Mouse (Mus musculus): ENCODE results near the gene Fgb. TPM values are rescaled to one million over a fixed set of nuclear protein-coding genes. Genes with fewer than 3 reads are reported as not detected.

The Fgb gene
- polyA plus RNA-seq, 1 experiment from 2014 or later, result 0.08 TPM

DNA sequence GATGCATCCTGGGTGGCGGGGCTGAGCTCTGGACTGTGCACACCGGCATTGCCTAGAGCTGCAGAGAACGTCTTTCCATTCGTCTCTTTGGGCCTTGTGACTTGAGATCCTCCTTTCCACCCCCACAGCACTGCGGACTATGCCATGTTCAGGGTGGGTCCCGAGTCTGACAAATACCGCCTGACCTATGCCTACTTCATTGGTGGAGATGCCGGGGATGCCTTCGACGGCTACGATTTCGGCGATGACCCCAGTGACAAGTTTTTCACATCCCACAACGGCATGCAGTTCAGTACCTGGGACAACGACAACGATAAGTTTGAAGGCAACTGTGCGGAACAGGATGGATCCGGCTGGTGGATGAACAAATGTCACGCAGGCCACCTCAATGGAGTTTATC is 37.0 kb downstream of the Fgb start:
- no peaks in the 10 kb centered on the region for H3K36me3 ChIP-seq (ENCODE audit: control insufficient read depth, insufficient read depth, low read length)
- H3K4me1 ChIP-seq (ENCODE audit: control insufficient read depth in 2 of 2, insufficient read depth in 2 of 2, low read length in 2 of 2), result no peaks in the 10 kb centered on the region
- no peaks in the 10 kb centered on the region for H3K9me3 ChIP-seq (ENCODE audit: control insufficient read depth, low read length)
- ATAC-seq (ENCODE audit: insufficient number of reproducible peaks, insufficient read depth, low FRiP score, low read depth), result no peak
- no peak overlapping the region for H3K27ac ChIP-seq (replicated peaks in 1 of 2; ENCODE audit: control insufficient read depth in 1 of 2, insufficient read depth in 1 of 2, low read depth in 2 of 2, low read length in 2 of 2)
- no peak overlapping the region for H3K4me2 ChIP-seq (ENCODE audit: low read length)
- 86% methylated on average over 19 of the region's 19 CpGs for WGBS
- no peak overlapping the region for H3K9ac ChIP-seq (ENCODE audit: low read length)
- no peak overlapping the region for H3K4me3 ChIP-seq (ENCODE audit: control insufficient read depth in 1 of 2, insufficient read depth in 1 of 2, low read depth in 1 of 2, low read length in 2 of 2)
- H3K27me3 ChIP-seq (ENCODE audit: control insufficient read depth, insufficient read depth, low read length), result no peaks in the 10 kb centered on the region

DNA sequence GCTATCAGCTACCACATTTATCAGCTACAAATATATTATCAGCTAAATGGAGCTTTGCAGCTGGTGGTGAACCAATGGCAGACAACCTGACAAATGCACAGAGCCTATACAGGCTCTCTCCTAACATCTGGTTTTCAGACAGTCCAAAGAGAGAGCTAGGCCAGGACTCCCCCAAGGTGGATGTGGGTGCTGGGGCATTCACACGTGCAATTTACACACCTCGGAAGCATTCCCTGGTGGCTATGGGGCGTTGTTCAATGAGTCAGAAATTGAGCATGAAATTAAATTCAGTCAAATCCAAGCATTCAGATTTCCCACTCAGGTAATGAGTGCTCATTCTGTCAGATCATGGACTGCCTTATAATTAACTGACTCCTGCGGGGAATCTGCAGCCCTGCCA is 38.1 kb downstream of the Fgb start:
- Histone ChIP-seq H3K36me3 (ENCODE audit: control insufficient read depth, insufficient read depth, low read length) (no peaks in the 10 kb centered on the region), H3K9me3 (ENCODE audit: control insufficient read depth, low read length) (no peaks in the 10 kb centered on the region), H3K4me1 (ENCODE audit: control insufficient read depth in 2 of 2, insufficient read depth in 2 of 2, low read length in 2 of 2) (no peaks in the 10 kb centered on the region), H3K27ac (replicated peaks in 1 of 2; ENCODE audit: control insufficient read depth in 1 of 2, insufficient read depth in 1 of 2, low read depth in 2 of 2, low read length in 2 of 2) (no peak overlapping the region), H3K4me2 (ENCODE audit: low read length) (no peak overlapping the region), H3K27me3 (ENCODE audit: control insufficient read depth, insufficient read depth, low read length) (no peaks in the 10 kb centered on the region), H3K4me3 (ENCODE audit: control insufficient read depth in 1 of 2, insufficient read depth in 1 of 2, low read depth in 1 of 2, low read length in 2 of 2) (no peak overlapping the region), H3K9ac (ENCODE audit: low read length) (no peak overlapping the region)
- WGBS, result 83% methylated on average over 4 of the region's 4 CpGs
- no peak for ATAC-seq (ENCODE audit: insufficient number of reproducible peaks, insufficient read depth, low FRiP score, low read depth)

DNA sequence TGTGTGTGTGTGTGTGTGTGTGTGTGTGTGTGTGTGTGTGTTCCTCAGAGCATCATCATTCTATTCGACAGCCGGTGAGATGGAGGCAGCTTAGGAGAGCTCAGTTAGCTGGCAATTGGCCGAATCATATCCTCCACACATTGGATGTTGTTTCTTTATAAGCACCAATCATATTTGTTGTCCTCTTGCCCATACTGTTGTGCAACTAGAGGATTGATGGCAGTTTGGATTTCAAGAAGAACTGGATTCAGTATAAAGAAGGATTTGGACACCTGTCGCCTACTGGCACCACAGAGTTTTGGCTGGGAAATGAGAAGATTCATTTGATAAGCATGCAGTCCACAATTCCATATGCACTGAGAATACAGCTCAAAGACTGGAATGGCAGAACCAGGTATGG is 38.5 kb downstream of the Fgb start:
- Histone ChIP-seq H3K27ac (replicated peaks in 1 of 2; ENCODE audit: control insufficient read depth in 1 of 2, insufficient read depth in 1 of 2, low read depth in 2 of 2, low read length in 2 of 2) (no peak overlapping the region), H3K4me1 (ENCODE audit: control insufficient read depth in 2 of 2, insufficient read depth in 2 of 2, low read length in 2 of 2) (no peaks in the 10 kb centered on the region), H3K9me3 (ENCODE audit: control insufficient read depth, low read length) (no peaks in the 10 kb centered on the region), H3K9ac (ENCODE audit: low read length) (no peak overlapping the region), H3K36me3 (ENCODE audit: control insufficient read depth, insufficient read depth, low read length) (no peaks in the 10 kb centered on the region), H3K4me3 (ENCODE audit: control insufficient read depth in 1 of 2, insufficient read depth in 1 of 2, low read depth in 1 of 2, low read length in 2 of 2) (no peak overlapping the region), H3K4me2 (ENCODE audit: low read length) (no peak overlapping the region), H3K27me3 (ENCODE audit: control insufficient read depth, insufficient read depth, low read length) (no peaks in the 10 kb centered on the region)
- no peak for ATAC-seq (ENCODE audit: insufficient number of reproducible peaks, insufficient read depth, low FRiP score, low read depth)
- 81% methylated on average over 4 of the region's 4 CpGs for WGBS

DNA sequence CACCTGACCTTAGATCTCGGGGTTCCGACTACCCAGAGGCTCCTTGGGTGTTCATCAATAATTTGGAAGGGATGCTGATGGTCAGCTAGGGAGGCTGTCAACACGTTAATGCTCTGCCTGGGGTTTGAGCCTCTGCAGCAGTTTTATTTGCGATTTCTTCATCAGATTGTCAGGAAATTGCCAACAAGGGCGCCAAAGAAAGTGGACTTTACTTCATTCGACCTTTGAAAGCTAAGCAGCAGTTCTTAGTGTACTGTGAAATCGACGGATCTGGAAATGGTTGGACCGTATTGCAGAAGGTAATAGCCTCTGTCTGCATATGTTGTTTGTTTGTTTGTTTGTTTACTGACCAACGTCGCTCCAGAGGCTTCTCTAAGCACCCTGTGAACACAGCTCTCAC is 39.4 kb downstream of the Fgb start:
- no peaks in the 10 kb centered on the region for H3K9me3 ChIP-seq (ENCODE audit: control insufficient read depth, low read length)
- H3K27ac ChIP-seq (replicated peaks in 1 of 2; ENCODE audit: control insufficient read depth in 1 of 2, insufficient read depth in 1 of 2, low read depth in 2 of 2, low read length in 2 of 2), result no peak overlapping the region
- 71% methylated on average over 11 of the region's 11 CpGs for WGBS
- H3K4me3 ChIP-seq (ENCODE audit: control insufficient read depth in 1 of 2, insufficient read depth in 1 of 2, low read depth in 1 of 2, low read length in 2 of 2), result no peak overlapping the region
- no peak overlapping the region for H3K4me2 ChIP-seq (ENCODE audit: low read length)
- H3K9ac ChIP-seq (ENCODE audit: low read length), result no peak overlapping the region
- no peaks in the 10 kb centered on the region for H3K4me1 ChIP-seq (ENCODE audit: control insufficient read depth in 2 of 2, insufficient read depth in 2 of 2, low read length in 2 of 2)
- H3K27me3 ChIP-seq (ENCODE audit: control insufficient read depth, insufficient read depth, low read length), result no peaks in the 10 kb centered on the region
- no peak for ATAC-seq (ENCODE audit: insufficient number of reproducible peaks, insufficient read depth, low FRiP score, low read depth)
- H3K36me3 ChIP-seq (ENCODE audit: control insufficient read depth, insufficient read depth, low read length), result no peaks in the 10 kb centered on the region

DNA sequence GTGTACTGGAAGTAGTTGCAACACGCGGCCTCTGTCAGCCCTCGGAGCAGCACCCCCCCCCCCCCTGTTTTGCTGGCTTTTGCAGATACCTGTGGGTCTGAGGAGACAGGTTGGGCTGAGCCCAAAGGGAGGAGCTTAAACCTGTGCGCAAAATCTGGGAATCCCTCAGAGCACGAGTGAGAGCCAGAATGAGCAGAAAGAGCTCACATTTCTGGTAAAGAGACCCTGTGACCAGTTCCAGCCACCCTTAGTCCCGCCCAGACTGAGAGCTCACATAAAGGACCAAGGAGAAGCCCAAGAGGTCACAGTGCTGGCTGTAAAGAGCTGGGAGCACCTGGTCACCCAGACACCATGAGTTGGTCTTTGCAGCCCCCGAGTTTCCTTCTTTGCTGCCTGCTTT is 42.1 kb downstream of the Fgb start, which contains the start of gene Fgg:
Gene Fgg, plus strand, starts transcription at position 168 of the 400 bp plus-strand sequence.
- 44% methylated on average over 7 of the region's 7 CpGs for WGBS
- Histone ChIP-seq H3K4me2 (ENCODE audit: low read length) (no peak within 1 kb of the TSS), H3K36me3 (ENCODE audit: control insufficient read depth, insufficient read depth, low read length) (no peaks in the 10 kb centered on the region), H3K4me1 (ENCODE audit: control insufficient read depth in 2 of 2, insufficient read depth in 2 of 2, low read length in 2 of 2) (no peaks in the 10 kb centered on the region), H3K9me3 (ENCODE audit: control insufficient read depth, low read length) (no peaks in the 10 kb centered on the region), H3K9ac (ENCODE audit: low read length) (no peak within 1 kb of the TSS), H3K27ac (replicated peaks in 1 of 2; ENCODE audit: control insufficient read depth in 1 of 2, insufficient read depth in 1 of 2, low read depth in 2 of 2, low read length in 2 of 2) (no peak within 1 kb of the TSS), H3K27me3 (ENCODE audit: control insufficient read depth, insufficient read depth, low read length) (no peaks in the 10 kb centered on the region), H3K4me3 (ENCODE audit: control insufficient read depth in 1 of 2, insufficient read depth in 1 of 2, low read depth in 1 of 2, low read length in 2 of 2) (no peak within 1 kb of the TSS)
- ATAC-seq (ENCODE audit: insufficient number of reproducible peaks, insufficient read depth, low FRiP score, low read depth), result no peak

DNA sequence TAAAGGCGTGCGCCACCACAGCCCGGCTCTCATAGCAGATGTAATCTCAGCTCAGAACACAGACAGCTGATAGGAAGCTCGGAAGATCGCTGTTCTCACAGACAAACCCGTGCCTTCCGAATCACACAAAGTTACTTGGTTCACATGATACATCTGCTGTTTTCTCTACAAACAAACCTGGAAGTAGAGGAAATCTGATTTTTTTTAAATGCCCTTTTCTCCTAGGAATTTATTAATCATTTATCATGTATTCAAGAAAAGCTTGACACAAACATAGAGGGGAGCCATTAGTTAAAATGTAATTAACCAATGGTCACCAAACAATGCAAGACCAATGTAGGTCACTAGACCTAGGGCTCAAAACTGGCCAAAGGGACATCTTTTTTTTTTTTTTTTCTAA is 44.9 kb downstream of the Fgb start:
- no peak for ATAC-seq (ENCODE audit: insufficient number of reproducible peaks, insufficient read depth, low FRiP score, low read depth)
- H3K9ac ChIP-seq (ENCODE audit: low read length), result no peak overlapping the region
- H3K27ac ChIP-seq (replicated peaks in 1 of 2; ENCODE audit: control insufficient read depth in 1 of 2, insufficient read depth in 1 of 2, low read depth in 2 of 2, low read length in 2 of 2), result no peak overlapping the region
- H3K27me3 ChIP-seq (ENCODE audit: control insufficient read depth, insufficient read depth, low read length), result no peaks in the 10 kb centered on the region
- no peak overlapping the region for H3K4me2 ChIP-seq (ENCODE audit: low read length)
- WGBS, result 79% methylated on average over 7 of the region's 7 CpGs
- H3K4me3 ChIP-seq (ENCODE audit: control insufficient read depth in 1 of 2, insufficient read depth in 1 of 2, low read depth in 1 of 2, low read length in 2 of 2), result no peak overlapping the region
- H3K9me3 ChIP-seq (ENCODE audit: control insufficient read depth, low read length), result no peaks in the 10 kb centered on the region
- no peaks in the 10 kb centered on the region for H3K4me1 ChIP-seq (ENCODE audit: control insufficient read depth in 2 of 2, insufficient read depth in 2 of 2, low read length in 2 of 2)
- no peaks in the 10 kb centered on the region for H3K36me3 ChIP-seq (ENCODE audit: control insufficient read depth, insufficient read depth, low read length)

DNA sequence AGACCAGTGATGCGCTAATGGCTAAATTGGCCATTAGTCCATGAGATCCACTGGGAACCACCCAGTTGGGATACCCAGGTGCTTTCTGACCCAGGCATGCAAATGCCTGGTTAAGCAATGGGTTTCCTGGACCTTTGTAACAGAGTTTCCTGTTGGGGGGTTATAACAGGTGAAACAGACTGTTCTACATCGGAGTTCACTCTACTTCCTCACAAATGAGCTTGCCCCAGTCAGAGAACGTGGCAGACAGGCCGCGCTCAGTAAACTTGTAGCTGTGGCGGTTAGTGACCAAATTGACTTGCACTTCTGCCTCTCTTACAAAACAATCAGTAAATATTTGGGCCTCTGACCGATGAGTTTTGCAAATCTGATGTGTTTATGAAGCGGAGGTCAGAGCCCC is 46.6 kb downstream of the Fgb start:
- Histone ChIP-seq H3K27ac (replicated peaks in 1 of 2; ENCODE audit: control insufficient read depth in 1 of 2, insufficient read depth in 1 of 2, low read depth in 2 of 2, low read length in 2 of 2) (no peak overlapping the region), H3K9ac (ENCODE audit: low read length) (no peak overlapping the region), H3K4me3 (ENCODE audit: control insufficient read depth in 1 of 2, insufficient read depth in 1 of 2, low read depth in 1 of 2, low read length in 2 of 2) (no peak overlapping the region), H3K4me2 (ENCODE audit: low read length) (no peak overlapping the region), H3K4me1 (ENCODE audit: control insufficient read depth in 2 of 2, insufficient read depth in 2 of 2, low read length in 2 of 2) (no peaks in the 10 kb centered on the region), H3K27me3 (ENCODE audit: control insufficient read depth, insufficient read depth, low read length) (no peaks in the 10 kb centered on the region), H3K9me3 (ENCODE audit: control insufficient read depth, low read length) (no peaks in the 10 kb centered on the region), H3K36me3 (ENCODE audit: control insufficient read depth, insufficient read depth, low read length) (no peaks in the 10 kb centered on the region)
- 92% methylated on average over 8 of the region's 8 CpGs for WGBS
- ATAC-seq (ENCODE audit: insufficient number of reproducible peaks, insufficient read depth, low FRiP score, low read depth), result no peak

DNA sequence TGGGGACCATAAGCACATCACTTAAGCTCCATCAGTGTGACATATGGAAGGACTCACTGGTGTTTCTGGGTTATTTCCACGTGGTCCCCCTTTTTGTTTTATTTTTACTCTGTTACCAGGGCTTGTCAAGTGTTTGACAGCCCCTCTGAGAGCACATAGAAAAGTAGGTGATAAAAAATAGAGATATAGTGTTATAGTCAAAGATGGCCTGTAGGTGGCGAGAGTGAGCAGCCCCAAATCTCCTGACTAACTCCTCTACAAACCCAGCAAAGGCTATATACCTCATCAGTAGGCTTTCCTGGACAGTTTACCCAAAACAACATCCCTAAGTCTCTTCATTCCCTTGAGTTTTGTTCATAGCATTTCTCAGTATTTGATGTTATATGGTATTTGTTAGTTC is 47.5 kb downstream of the Fgb start:
- H3K4me2 ChIP-seq (ENCODE audit: low read length), result no peak overlapping the region
- no peak overlapping the region for H3K9ac ChIP-seq (ENCODE audit: low read length)
- 0% methylated on average over 2 of the region's 2 CpGs for WGBS
- H3K27me3 ChIP-seq (ENCODE audit: control insufficient read depth, insufficient read depth, low read length), result no peaks in the 10 kb centered on the region
- no peak overlapping the region for H3K4me3 ChIP-seq (ENCODE audit: control insufficient read depth in 1 of 2, insufficient read depth in 1 of 2, low read depth in 1 of 2, low read length in 2 of 2)
- no peak for ATAC-seq (ENCODE audit: insufficient number of reproducible peaks, insufficient read depth, low FRiP score, low read depth)
- no peaks in the 10 kb centered on the region for H3K4me1 ChIP-seq (ENCODE audit: control insufficient read depth in 2 of 2, insufficient read depth in 2 of 2, low read length in 2 of 2)
- no peaks in the 10 kb centered on the region for H3K9me3 ChIP-seq (ENCODE audit: control insufficient read depth, low read length)
- H3K36me3 ChIP-seq (ENCODE audit: control insufficient read depth, insufficient read depth, low read length), result no peaks in the 10 kb centered on the region
- H3K27ac ChIP-seq (replicated peaks in 1 of 2; ENCODE audit: control insufficient read depth in 1 of 2, insufficient read depth in 1 of 2, low read depth in 2 of 2, low read length in 2 of 2), result no peak overlapping the region
